Mouse (Mus musculus) intestine, embryonic 15.5 days (tissue): Measurements from ENCODE around the gene Xlr3c. TPM values are rescaled to one million over a fixed set of nuclear protein-coding genes. Genes with fewer than 3 reads are reported as not detected.
A peak's percentile ranks its signal among the peaks of the same experiment; 100 is the strongest.
"Not testable (repeated sequence)": the region's sequence is repeated elsewhere in the genome, so short reads cannot be mapped to it uniquely, and the experiment has no call there.

ENCODE experiments used
- ATAC-seq: fragments of 200-750 bp; cut with Nextera tagmentation; 2 replicates; pipeline ENCODE4 v1.8.0; 2017; ENCODE audit warnings: moderate TSS enrichment, moderate library complexity
- H3K27ac ChIP-seq: fragments of 300-500 bp; sonication (generic); 2 replicates; pipeline ENCODE4 v1.5.1; 2015; ENCODE audit warnings: mild to moderate bottlenecking, inconsistent platforms
- H3K27me3 ChIP-seq: fragments of 300-500 bp; sonication (generic); replicated peaks from 2 replicates; pipeline ENCODE4 v1.6.1; 2015; ENCODE audit warnings: inconsistent platforms
- H3K36me3 ChIP-seq: fragments of 300-500 bp; sonication (generic); 2 replicates; pipeline ENCODE4 v1.6.1; 2015; ENCODE audit warnings: inconsistent platforms
- H3K4me1 ChIP-seq: fragments of 300-500 bp; sonication (generic); replicated peaks from 2 replicates; pipeline ENCODE4 v1.6.1; 2015; ENCODE audit warnings: inconsistent platforms
- H3K4me2 ChIP-seq: fragments of 300-500 bp; sonication (generic); replicated peaks from 2 replicates; pipeline ENCODE4 v1.6.1; 2015; ENCODE audit warnings: mild to moderate bottlenecking, inconsistent platforms
- H3K4me3 ChIP-seq: fragments of 300-500 bp; sonication (generic); replicated peaks from 2 replicates; pipeline ENCODE4 v1.5.1; 2015; ENCODE audit warnings: inconsistent platforms
- H3K9ac ChIP-seq: fragments of 300-500 bp; sonication (generic); 2 replicates; pipeline ENCODE4 v1.6.1; 2015; ENCODE audit warnings: inconsistent platforms
- H3K9me3 ChIP-seq: fragments of 300-500 bp; sonication (generic); 2 replicates; pipeline ENCODE4 v1.6.1; 2016; ENCODE audit warnings: inconsistent platforms
- WGBS: fragments of 180-500 bp; shearing (Covaris S2); methylation state at CpG from one replicate; pipeline ENCODE4 v1.1.7; 2015; 5-methylcytosine and 5-hydroxymethylcytosine counted together
- polyA plus RNA-seq: library from polyadenylated mRNA; unstranded; fragments of >200 nt; fragmentation: Nextera tagmentation; extraction: Ambion mirVana; gene quantifications from 2 replicates; pipeline ENCODE4 v1.2.1, GENCODE M21; 2015

Gene Xlr3c
- polyA plus RNA-seq, result not detected in 2 replicates

GRCm38 (mm10) chrX:73265270-73265669 lies at the start of gene Xlr3c:
TSS of gene Xlr3c (minus strand) at chrX:73265390.
- not testable (repeated sequence) for H3K4me3 ChIP-seq, H3K4me2 ChIP-seq, H3K36me3 ChIP-seq, H3K9me3 ChIP-seq, H3K9ac ChIP-seq, H3K27ac ChIP-seq, H3K4me1 ChIP-seq, H3K27me3 ChIP-seq, ATAC-seq
- WGBS, result 81% methylated on average over 14 of the region's 14 CpGs

- Histone ChIP-seq H3K4me3 (no peak overlapping the region), H3K4me1 (no peaks in the 10 kb centered on the region), H3K9ac (no peak overlapping the region), H3K36me3 (no peaks in the 10 kb centered on the region), H3K4me2 (no peak overlapping the region), H3K9me3 (no peaks in the 10 kb centered on the region), H3K27me3 (no peaks in the 10 kb centered on the region), H3K27ac (no peak overlapping the region)
- 39% methylated on average over 3 of the region's 3 CpGs for WGBS
- no peak for ATAC-seq
Measured at GRCm38 (mm10) chrX:73312522-73312921, 47.3 kb upstream of the Xlr3c start.

GRCm38 (mm10) chrX:73295745-73296144 lies 30.6 kb upstream of the Xlr3c start:
- H3K4me3 ChIP-seq, ATAC-seq, H3K4me1 ChIP-seq, H3K36me3 ChIP-seq, H3K9me3 ChIP-seq, H3K9ac ChIP-seq, H3K4me2 ChIP-seq, H3K27ac ChIP-seq, H3K27me3 ChIP-seq: not testable (repeated sequence)
- WGBS, result 55% methylated on average over 10 of the region's 10 CpGs

GRCm38 (mm10) chrX:73292876-73293275 lies 27.7 kb upstream of the Xlr3c start, which contains the start of the genes Xlr5a and Xlr5c:
TSS of gene Xlr5a (minus strand) at chrX:73292976.
TSS of gene Xlr5c (minus strand) at chrX:73292976.
- not testable (repeated sequence) for H3K27ac ChIP-seq, ATAC-seq, H3K4me1 ChIP-seq, H3K9me3 ChIP-seq, H3K27me3 ChIP-seq, H3K36me3 ChIP-seq, H3K9ac ChIP-seq, H3K4me2 ChIP-seq, H3K4me3 ChIP-seq
- 93% methylated on average over 15 of the region's 17 CpGs for WGBS

GRCm38 (mm10) chrX:73262428-73262827 lies 2.8 kb downstream of the Xlr3c start:
- H3K9me3 ChIP-seq, H3K36me3 ChIP-seq, H3K9ac ChIP-seq, ATAC-seq, H3K27ac ChIP-seq, H3K4me3 ChIP-seq, H3K4me1 ChIP-seq, H3K27me3 ChIP-seq, H3K4me2 ChIP-seq: not testable (repeated sequence)
- WGBS, result 76% methylated on average over 1 of the region's 2 CpGs

- H3K4me3 ChIP-seq, H3K9ac ChIP-seq, H3K4me2 ChIP-seq, ATAC-seq, H3K27ac ChIP-seq, H3K27me3 ChIP-seq, H3K36me3 ChIP-seq, H3K9me3 ChIP-seq, H3K4me1 ChIP-seq: not testable (repeated sequence)
- 85% methylated on average over 14 of the region's 14 CpGs for WGBS
Measured at GRCm38 (mm10) chrX:73242821-73243325, 22.3 kb downstream of the Xlr3c start, which contains the start of gene Xlr4c. TSS of gene Xlr4c (minus strand) at chrX:73243130.

- no peaks in the 10 kb centered on the region for H3K36me3 ChIP-seq
- H3K4me1 ChIP-seq, result no peaks in the 10 kb centered on the region
- H3K4me2 ChIP-seq, result peak overlapping the region; percentile 76
- H3K9me3 ChIP-seq, result no peaks in the 10 kb centered on the region
- no peaks in the 10 kb centered on the region; the same call in 1 of the 2 replicates for H3K27me3 ChIP-seq
- peak overlapping the region; percentile 62 for H3K4me3 ChIP-seq
- ATAC-seq, result no peak
- peak overlapping the region; percentile 64 for H3K9ac ChIP-seq
- 32% methylated on average over 3 of the region's 3 CpGs for WGBS
- no peak overlapping the region for H3K27ac ChIP-seq
Measured at GRCm38 (mm10) chrX:73229288-73229687, 35.9 kb downstream of the Xlr3c start.

GRCm38 (mm10) chrX:73228606-73229214 lies 36.5 kb downstream of the Xlr3c start:
- peak; percentile 70 for ATAC-seq
- Histone ChIP-seq H3K27ac (peak overlapping the region; percentile 87), H3K27me3 (no peaks in the 10 kb centered on the region; the same call in 1 of the 2 replicates), H3K4me1 (no peaks in the 10 kb centered on the region), H3K36me3 (no peaks in the 10 kb centered on the region), H3K4me2 (peak overlapping the region; percentile 76), H3K4me3 (peak overlapping the region; percentile 62), H3K9ac (peak overlapping the region; percentile 64), H3K9me3 (no peaks in the 10 kb centered on the region)
- 17% methylated on average over 51 of the region's 51 CpGs for whole genome bisulfite sequencing

GRCm38 (mm10) chrX:73227914-73228605 lies 37.1 kb downstream of the Xlr3c start, which contains the start of gene F8a:
TSS of gene F8a (plus strand) at chrX:73228291.
- 20% methylated on average over 39 of the region's 39 CpGs for WGBS

GRCm38 (mm10) chrX:73225365-73225764 lies 39.8 kb downstream of the Xlr3c start:
- no peak for ATAC-seq
- Histone ChIP-seq H3K27ac (no peak overlapping the region), H3K4me3 (no peak overlapping the region), H3K4me2 (no peak overlapping the region), H3K4me1 (no peaks in the 10 kb centered on the region), H3K36me3 (no peaks in the 10 kb centered on the region), H3K27me3 (no peaks in the 10 kb centered on the region; the same call in 1 of the 2 replicates), H3K9me3 (no peaks in the 10 kb centered on the region), H3K9ac (no peak overlapping the region)
- WGBS, result 61% methylated on average over 1 of the region's 1 CpGs

More at GRCm38 (mm10) chrX:73227914-73228605, 37.1 kb downstream of the Xlr3c start, which contains the start of gene F8a:
- Histone ChIP-seq H3K9ac (peak within 1 kb of the TSS; percentile 64), H3K9me3 (no peaks in the 10 kb centered on the region), H3K27me3 (no peaks in the 10 kb centered on the region; the same call in 1 of the 2 replicates), H3K4me3 (peak within 1 kb of the TSS; percentile 62), H3K4me2 (peak within 1 kb of the TSS; percentile 76), H3K4me1 (no peaks in the 10 kb centered on the region), H3K27ac (peak within 1 kb of the TSS; percentile 87), H3K36me3 (no peaks in the 10 kb centered on the region)
- ATAC-seq, result peak; percentile 98

- H3K27ac ChIP-seq, H3K9ac ChIP-seq, H3K9me3 ChIP-seq, H3K27me3 ChIP-seq, H3K4me1 ChIP-seq, H3K4me2 ChIP-seq, H3K36me3 ChIP-seq, ATAC-seq, H3K4me3 ChIP-seq: not testable (repeated sequence)
- 75% methylated on average over 19 of the region's 19 CpGs for WGBS
Measured at GRCm38 (mm10) chrX:73213819-73214564, 51.2 kb downstream of the Xlr3c start, which contains the start of gene Xlr4b. TSS of gene Xlr4b (plus strand) at chrX:73214333.
